Mouse (Mus musculus) left cerebral cortex, adult 6 months (tissue): ENCODE measurements around the gene Katnal1. TPM values are rescaled to one million over a fixed set of nuclear protein-coding genes. Genes with fewer than 3 reads are reported as not detected.

ENCODE experiments used
- long read RNA-seq, 2 experiments: library from polyadenylated mRNA; unstranded; transcript quantifications; one replicate each; pipeline ENCODE4 v2.0.0; 2019 to 2020
- polyA plus RNA-seq: library from polyadenylated mRNA; unstranded; fragments of <200 nt; fragmentation: Nextera tagmentation; gene quantifications from 2 replicates; pipeline ENCODE4 v1.2.3, GENCODE M21; 2021

The Katnal1 gene
- polyA plus RNA-seq = 22.5 and 25.9 TPM in 2 replicates
- long read RNA-seq, experiment 1, full-length matches to known transcripts = 72 of 168 reads
- long read RNA-seq, experiment 1, partial matches to known transcripts = 10 of 168 reads
- long read RNA-seq, experiment 1, other reads (novel, unspliced or antisense) = 86 of 168 reads
- long read RNA-seq, experiment 2, full-length matches to known transcripts = 12 of 51 reads
- long read RNA-seq, experiment 2, partial matches to known transcripts = 7 of 51 reads
- long read RNA-seq, experiment 2, other reads (novel, unspliced or antisense) = 32 of 51 reads

DNA sequence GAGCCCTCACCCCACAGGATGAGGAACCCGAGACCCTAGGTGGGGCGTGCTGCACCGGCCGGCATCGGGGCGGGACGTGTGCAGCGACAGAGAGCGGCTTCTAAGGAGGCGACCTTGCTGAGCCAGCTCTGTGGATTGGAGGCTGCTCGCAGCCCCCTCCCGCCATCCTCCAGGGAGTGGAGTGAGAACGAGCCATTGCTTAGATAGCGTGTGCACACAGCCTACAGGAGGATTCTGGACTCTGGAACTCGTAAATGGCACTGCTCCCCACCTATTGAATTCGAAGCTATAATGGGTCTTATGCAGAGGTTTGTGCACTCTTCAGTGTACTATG is at the start of gene Katnal1:
Gene Katnal1, minus strand, starts transcription at position 205 of the 334 bp plus-strand sequence.

Other genes with a start within 250 kb of the Katnal1 start
- 0.51 and 1.6 TPM in 2 replicates for gene Gm42791, start 65.8 kb upstream of the Katnal1 start, polyA plus RNA-seq